Mouse (Mus musculus): Measurements from ENCODE around the gene Mllt11. TPM values are rescaled to one million over a fixed set of nuclear protein-coding genes. Genes with fewer than 3 reads are reported as not detected.

Gene Mllt11
- 428 and 469 TPM in 2 replicates for polyA plus RNA-seq (2012; rRNA removed)

DNA sequence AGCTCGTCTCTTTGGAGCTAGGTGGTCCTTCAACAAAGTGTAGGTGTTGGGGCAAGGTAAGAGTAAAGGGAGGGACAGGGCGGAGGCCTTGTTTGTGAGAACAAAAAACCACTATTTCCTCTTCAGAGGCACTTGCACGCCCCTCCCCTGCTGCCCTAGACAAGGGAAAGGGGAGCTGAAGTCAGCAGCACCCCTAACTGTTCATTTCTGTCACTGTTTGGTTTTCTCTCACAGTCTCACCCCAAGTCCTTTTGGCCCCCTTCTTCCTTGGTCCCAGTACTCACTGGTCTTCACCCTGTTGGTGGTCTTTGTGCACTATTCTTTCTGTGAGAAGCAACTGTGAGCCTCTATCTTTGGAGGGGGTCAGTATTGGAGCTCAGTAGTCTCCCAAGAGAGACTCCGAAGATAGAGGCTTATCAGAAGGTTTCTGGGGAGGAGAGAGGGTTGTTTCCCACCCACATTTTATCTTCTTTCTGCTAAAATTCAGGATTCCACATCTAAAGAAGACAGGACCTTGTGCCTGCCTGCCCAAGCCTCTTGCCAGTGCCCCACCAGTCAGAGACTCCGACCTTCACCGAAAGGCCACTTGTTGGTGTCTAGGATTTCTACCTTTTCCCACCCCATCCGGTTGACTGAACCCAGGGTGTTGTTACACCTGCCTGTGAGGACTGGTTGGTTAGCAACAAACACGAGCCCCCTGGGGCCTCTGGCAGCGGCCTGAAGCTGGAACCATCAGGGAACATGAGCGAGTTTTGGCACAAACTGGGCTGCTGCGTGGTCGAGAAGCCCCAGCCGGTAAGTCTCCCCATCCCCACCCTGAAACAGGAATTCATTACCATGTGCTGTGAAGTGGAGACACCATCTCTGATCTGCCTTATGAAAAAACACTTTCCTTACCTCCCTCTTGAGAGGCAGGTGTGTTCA lies at the start of gene Mllt11:
TSS of gene Mllt11 (minus strand) at position 874 of the 924 bp plus-strand sequence.
- Histone ChIP-seq H3K4me3 (ENCODE audit: insufficient read depth, low read length) (no peak within 1 kb of the TSS; the same call in 1 of the 2 replicates), H3K27ac (ENCODE audit: insufficient read depth, low read length) (peak within 1 kb of the TSS; percentile 87), H3K4me1 (ENCODE audit: control insufficient read depth, insufficient read depth, low read length) (peaks cover 9% of the 10 kb centered on the region)
- TF ChIP-seq POLR2A (IDR thresholded peaks at IDR 0.05; ENCODE audit: extremely low read depth, insufficient read depth, low read length) = no peak
- no peak for TF ChIP-seq CTCF (IDR thresholded peaks at IDR 0.05; ENCODE audit: extremely low read depth, insufficient read depth, low read length)

DNA sequence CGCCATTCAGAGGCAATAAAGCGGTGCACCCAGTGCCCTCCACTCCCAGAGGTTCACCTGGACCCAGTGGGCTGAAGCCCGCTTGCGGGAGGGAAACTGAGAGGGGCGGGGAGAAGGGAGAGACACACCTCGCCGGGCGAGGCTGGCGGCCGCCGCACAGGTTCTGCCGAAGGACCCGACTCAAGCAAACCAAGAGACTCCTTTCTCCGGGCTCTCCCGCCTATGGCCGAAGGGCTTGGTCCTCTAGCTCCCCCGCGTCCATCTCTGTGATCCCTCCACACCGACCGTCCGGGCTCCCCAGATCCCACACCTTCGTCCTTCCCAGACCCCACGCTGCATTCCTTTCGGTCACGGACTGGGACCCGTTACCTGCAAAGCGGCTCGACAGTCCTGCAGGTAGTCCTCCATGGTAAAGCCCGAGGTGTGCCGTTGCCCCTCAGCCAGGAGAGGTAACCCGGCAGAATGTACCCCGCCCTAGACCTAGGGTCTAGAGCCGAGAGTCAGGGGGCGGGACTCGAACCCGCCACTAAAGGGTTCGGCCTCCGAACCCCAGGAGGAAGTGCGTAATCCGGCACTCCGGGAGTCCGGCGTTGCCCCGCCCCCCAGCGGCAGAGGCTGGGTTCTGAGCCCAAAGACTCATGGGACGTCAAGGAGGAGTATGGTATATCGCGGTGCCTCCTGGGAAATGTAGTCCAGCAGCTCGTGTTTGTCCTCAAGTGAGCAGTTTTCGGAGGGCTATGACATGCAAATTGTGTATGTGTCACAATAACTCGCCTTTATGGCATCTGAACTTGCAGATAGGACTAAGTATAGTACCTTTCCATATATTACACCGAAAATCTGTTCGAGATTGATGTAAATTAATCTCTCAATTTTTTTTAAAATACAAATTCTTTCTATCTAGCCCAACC lies 49.5 kb upstream of the Mllt11 start, which contains the start of the genes Mindy1 and Prune1:
TSS of gene Mindy1 (plus strand) at position 130 of the 911 bp plus-strand sequence.
TSS of gene Prune1 (minus strand) at position 861 of the 911 bp plus-strand sequence.
- peak within 1 kb of the TSS; percentile 80 for H3K4me3 ChIP-seq (ENCODE audit: insufficient read depth, low read length)
- H3K27ac ChIP-seq (ENCODE audit: insufficient read depth, low read length) = peak within 1 kb of the TSS; percentile 92
- H3K4me1 ChIP-seq (ENCODE audit: control insufficient read depth, insufficient read depth, low read length) = peaks cover 4% of the 10 kb centered on the region
- TF ChIP-seq POLR2A (IDR thresholded peaks at IDR 0.05; ENCODE audit: extremely low read depth, insufficient read depth, low read length) (peak; percentile 64), CTCF (IDR thresholded peaks at IDR 0.05; ENCODE audit: extremely low read depth, insufficient read depth, low read length) (no peak)

DNA sequence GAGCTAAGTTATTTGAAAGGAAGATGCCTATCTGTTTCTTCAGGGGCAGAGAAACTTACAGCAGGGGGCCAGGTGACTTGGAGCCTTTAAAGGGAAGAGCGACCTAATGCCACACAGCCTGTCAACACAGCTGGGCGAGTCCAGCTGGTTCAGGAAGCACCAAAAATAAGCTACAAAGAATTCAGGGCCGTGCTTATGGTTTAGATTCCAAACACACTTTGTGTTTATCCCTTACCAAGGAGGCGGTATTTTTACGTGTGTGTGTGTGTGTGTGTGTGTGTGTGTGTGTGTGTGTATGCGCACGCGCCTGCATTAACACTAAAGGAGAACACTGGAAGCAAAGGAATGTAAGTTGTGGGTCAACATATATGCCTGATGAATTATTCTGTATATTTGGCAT lies 48.8 kb upstream of the Mllt11 start:
- Histone ChIP-seq H3K4me1 (ENCODE audit: control insufficient read depth, insufficient read depth, low read length) (peaks cover 4% of the 10 kb centered on the region), H3K27ac (ENCODE audit: insufficient read depth, low read length) (peak overlapping the region; percentile 70), H3K4me3 (ENCODE audit: insufficient read depth, low read length) (peak overlapping the region; percentile 80)
- TF ChIP-seq POLR2A (IDR thresholded peaks at IDR 0.05; ENCODE audit: extremely low read depth, insufficient read depth, low read length) (no peak), CTCF (IDR thresholded peaks at IDR 0.05; ENCODE audit: extremely low read depth, insufficient read depth, low read length) (no peak)

DNA sequence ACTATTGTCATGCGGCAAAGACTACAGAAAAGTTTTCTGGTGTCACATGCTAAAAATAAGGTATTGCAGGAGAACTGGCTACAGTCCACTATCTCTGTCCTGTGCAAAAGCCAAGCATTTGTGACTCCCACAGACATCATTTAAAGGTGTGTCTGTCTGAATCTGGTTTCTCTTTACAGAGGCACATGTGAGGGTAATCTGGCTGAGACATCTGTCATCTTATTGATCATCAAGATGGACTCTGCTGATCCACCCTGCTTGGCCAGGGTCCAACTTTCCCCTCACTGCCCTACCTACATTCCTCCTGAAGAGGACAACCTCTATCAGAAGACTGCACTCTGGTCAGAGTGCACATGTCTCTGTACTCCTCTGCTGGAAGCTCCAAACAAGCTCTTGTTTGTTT lies 45.2 kb upstream of the Mllt11 start:
- TF ChIP-seq POLR2A (IDR thresholded peaks at IDR 0.05; ENCODE audit: extremely low read depth, insufficient read depth, low read length) (no peak), CTCF (IDR thresholded peaks at IDR 0.05; ENCODE audit: extremely low read depth, insufficient read depth, low read length) (no peak)
- Histone ChIP-seq H3K4me3 (ENCODE audit: insufficient read depth, low read length) (no peak overlapping the region), H3K27ac (ENCODE audit: insufficient read depth, low read length) (no peak overlapping the region), H3K4me1 (ENCODE audit: control insufficient read depth, insufficient read depth, low read length) (peaks cover 2% of the 10 kb centered on the region; the same call in 1 of the 2 replicates)

DNA sequence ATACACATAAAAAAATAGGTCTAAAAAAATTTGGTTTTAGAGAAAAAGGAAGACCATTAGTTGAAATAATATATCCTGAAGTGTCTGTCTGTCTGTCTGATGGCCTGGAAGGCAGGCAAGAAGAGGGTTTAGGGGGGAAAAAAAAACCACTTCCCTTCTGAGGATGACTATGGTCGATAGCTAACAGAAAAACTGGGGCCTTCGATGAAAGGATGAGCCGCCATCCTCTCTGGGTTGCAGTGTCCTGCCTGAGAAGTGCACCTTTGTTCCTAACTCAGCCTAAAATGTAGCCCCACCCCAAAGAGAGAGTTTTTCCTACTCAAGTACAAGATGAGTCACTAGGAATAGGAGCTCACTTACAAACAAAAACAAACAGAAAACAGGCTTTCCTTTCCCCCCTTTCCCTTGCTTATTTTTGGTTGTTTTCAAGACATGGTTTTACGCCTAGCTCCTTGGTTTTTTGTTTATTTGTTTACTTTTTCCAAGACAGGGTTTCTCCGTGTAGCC lies 44.5 kb upstream of the Mllt11 start:
- H3K4me1 ChIP-seq (ENCODE audit: control insufficient read depth, insufficient read depth, low read length) = peaks cover 2% of the 10 kb centered on the region; the same call in 1 of the 2 replicates

DNA sequence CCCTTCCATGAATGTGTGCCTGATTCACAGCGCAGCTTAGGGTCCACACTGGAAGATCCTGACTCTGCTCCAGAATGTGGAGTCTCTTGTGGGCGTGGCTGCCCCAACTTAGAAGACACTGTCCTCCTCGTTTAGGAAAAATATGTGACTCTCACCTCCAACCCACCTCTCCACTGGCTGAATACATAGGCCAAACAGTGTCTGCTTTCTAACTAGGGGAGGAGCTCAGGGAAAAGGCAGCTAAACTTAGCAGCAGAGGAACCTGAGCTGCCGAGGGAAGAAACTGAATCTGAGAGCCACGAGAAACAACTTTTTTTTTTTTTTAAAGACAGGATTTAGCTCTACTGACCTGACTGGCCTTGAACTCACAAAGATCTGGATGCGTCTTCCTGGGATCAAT lies 43.2 kb upstream of the Mllt11 start:
- H3K4me1 ChIP-seq (ENCODE audit: control insufficient read depth, insufficient read depth, low read length) = peaks cover 2% of the 10 kb centered on the region; the same call in 1 of the 2 replicates
- no peak overlapping the region for H3K4me3 ChIP-seq (ENCODE audit: insufficient read depth, low read length)
- H3K27ac ChIP-seq (ENCODE audit: insufficient read depth, low read length) = no peak overlapping the region
- no peak for TF ChIP-seq POLR2A (IDR thresholded peaks at IDR 0.05; ENCODE audit: extremely low read depth, insufficient read depth, low read length)
- TF ChIP-seq CTCF (IDR thresholded peaks at IDR 0.05; ENCODE audit: extremely low read depth, insufficient read depth, low read length) = no peak

More for the DNA sequence above, 44.5 kb upstream of the Mllt11 start:
- no peak overlapping the region for H3K27ac ChIP-seq (ENCODE audit: insufficient read depth, low read length)
- TF ChIP-seq CTCF (IDR thresholded peaks at IDR 0.05; ENCODE audit: extremely low read depth, insufficient read depth, low read length) (no peak), POLR2A (IDR thresholded peaks at IDR 0.05; ENCODE audit: extremely low read depth, insufficient read depth, low read length) (no peak)
- H3K4me3 ChIP-seq (ENCODE audit: insufficient read depth, low read length) = no peak overlapping the region

DNA sequence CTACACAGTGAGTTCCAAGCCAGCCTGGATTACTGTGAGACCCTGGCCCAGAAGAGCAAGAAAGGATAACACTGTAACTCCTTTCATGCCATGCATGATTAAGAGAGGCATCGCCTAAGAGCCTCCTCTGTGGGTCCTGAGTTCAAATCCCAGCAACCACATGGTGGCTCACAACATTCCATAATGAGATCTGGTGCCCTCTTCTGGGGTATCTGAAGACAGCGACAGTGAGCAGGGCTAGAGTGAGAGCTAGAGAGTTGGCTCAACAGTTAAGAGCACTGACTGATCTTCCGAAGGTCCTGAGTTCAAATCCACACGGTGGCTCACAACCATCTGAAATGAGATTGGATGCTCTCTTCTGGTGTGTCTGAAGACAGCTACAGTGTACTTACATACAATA lies 42.5 kb upstream of the Mllt11 start:
- Histone ChIP-seq H3K4me3 (ENCODE audit: insufficient read depth, low read length) (no peak overlapping the region), H3K27ac (ENCODE audit: insufficient read depth, low read length) (no peak overlapping the region), H3K4me1 (ENCODE audit: control insufficient read depth, insufficient read depth, low read length) (peaks cover 2% of the 10 kb centered on the region; the same call in 1 of the 2 replicates)
- TF ChIP-seq CTCF (IDR thresholded peaks at IDR 0.05; ENCODE audit: extremely low read depth, insufficient read depth, low read length) (no peak), POLR2A (IDR thresholded peaks at IDR 0.05; ENCODE audit: extremely low read depth, insufficient read depth, low read length) (no peak)

DNA sequence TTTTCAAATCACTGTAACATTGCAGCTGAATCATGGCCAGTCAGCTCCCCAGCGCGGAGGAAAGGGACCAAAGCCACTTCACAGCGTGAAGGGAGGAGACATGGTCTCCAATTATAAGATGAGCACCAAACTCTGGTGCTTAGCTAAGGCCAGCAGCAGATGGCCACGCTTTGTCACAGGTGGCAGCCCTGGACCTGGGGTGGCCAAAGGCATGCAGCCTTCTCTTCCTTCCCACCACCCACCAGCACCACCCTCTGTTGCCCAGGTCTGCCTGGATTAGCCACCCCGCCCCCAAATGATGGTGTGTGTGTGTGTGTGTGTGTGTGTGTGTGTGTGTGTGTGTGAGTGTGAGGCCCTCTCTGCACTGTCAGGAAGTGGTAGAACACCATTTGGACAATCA lies 41.5 kb upstream of the Mllt11 start:
- H3K27ac ChIP-seq (ENCODE audit: insufficient read depth, low read length) = no peak overlapping the region
- H3K4me1 ChIP-seq (ENCODE audit: control insufficient read depth, insufficient read depth, low read length) = peaks cover 2% of the 10 kb centered on the region; the same call in 1 of the 2 replicates
- no peak for TF ChIP-seq CTCF (IDR thresholded peaks at IDR 0.05; ENCODE audit: extremely low read depth, insufficient read depth, low read length)
- TF ChIP-seq POLR2A (IDR thresholded peaks at IDR 0.05; ENCODE audit: extremely low read depth, insufficient read depth, low read length) = no peak

More for the DNA sequence above, 41.5 kb upstream of the Mllt11 start:
- H3K4me3 ChIP-seq (ENCODE audit: insufficient read depth, low read length) = no peak overlapping the region
